Mouse (Mus musculus) stomach, embryonic 16.5 days (tissue): ENCODE measurements at regions not wholly inside any gene's neighbourhood (a gene's known extent, or its start where the extent isn't known, plus 50 kb on each side); places are given as distances from the start of the nearest gene placed in this dataset.
"Not testable (repeated sequence)": the region's sequence is repeated elsewhere in the genome, so short reads cannot be mapped to it uniquely, and the experiment has no call there.

Source experiments
- ATAC-seq: fragments of 200-750 bp; cut with Nextera tagmentation; 2 replicates; pipeline ENCODE4 v1.8.0; 2017; ENCODE audit warnings: moderate number of reproducible peaks, moderate TSS enrichment; ENCODE audit not compliant: insufficient read depth, low FRiP score
- H3K27ac ChIP-seq: fragments of 300-500 bp; sonication (generic); 2 replicates; pipeline ENCODE4 v1.5.1; 2014; ENCODE audit warnings: low read length
- H3K27me3 ChIP-seq: fragments of 300-500 bp; sonication (generic); 2 replicates; pipeline ENCODE4 v1.6.1; 2014; ENCODE audit warnings: low read length, control low read depth, mixed read lengths; ENCODE audit not compliant: control insufficient read depth, insufficient read depth
- H3K36me3 ChIP-seq: fragments of 300-500 bp; sonication (generic); 2 replicates; pipeline ENCODE4 v1.6.1; 2014; ENCODE audit warnings: low read length; ENCODE audit not compliant: control insufficient read depth, insufficient read depth
- H3K4me1 ChIP-seq: fragments of 300-500 bp; sonication (generic); 2 replicates; pipeline ENCODE4 v1.6.1; 2014; ENCODE audit warnings: low read length, control low read depth, mixed read lengths; ENCODE audit not compliant: control insufficient read depth, insufficient read depth
- H3K4me2 ChIP-seq: fragments of 300-500 bp; sonication (generic); 2 replicates; pipeline ENCODE4 v1.6.1; 2014; ENCODE audit warnings: low read depth, low read length, mixed read lengths
- H3K4me3 ChIP-seq: fragments of 300-500 bp; sonication (generic); replicated peaks from 2 replicates; pipeline ENCODE4 v1.5.1; 2014; ENCODE audit warnings: mild to moderate bottlenecking, low read length
- H3K9ac ChIP-seq: fragments of 300-500 bp; sonication (generic); 2 replicates; pipeline ENCODE4 v1.6.1; 2014; ENCODE audit warnings: low read length
- H3K9me3 ChIP-seq: fragments of 300-500 bp; sonication (generic); replicated peaks from 2 replicates; pipeline ENCODE4 v1.6.1; 2016; ENCODE audit warnings: low read length, control low read depth; ENCODE audit not compliant: control insufficient read depth
- WGBS: fragments of 180-500 bp; shearing (Covaris S2); extraction: QIAGEN DNeasy Blood & Tissue Kit; methylation state at CpG from one replicate; pipeline ENCODE4 v1.1.7; 2014; 5-methylcytosine and 5-hydroxymethylcytosine counted together

- no peak overlapping the region for H3K4me2 ChIP-seq
- H3K36me3 ChIP-seq, result no peaks in the 10 kb centered on the region
- ATAC-seq, result no peak
- no peak overlapping the region for H3K27ac ChIP-seq
- no peaks in the 10 kb centered on the region; the same call in 1 of the 2 replicates for H3K4me1 ChIP-seq
- no peak overlapping the region for H3K9ac ChIP-seq
- no peaks in the 10 kb centered on the region; the same call in 1 of the 2 replicates for H3K9me3 ChIP-seq
- WGBS, result 66% methylated on average over 3 of the region's 3 CpGs
- no peaks in the 10 kb centered on the region for H3K27me3 ChIP-seq
- no peak overlapping the region for H3K4me3 ChIP-seq
Observed at GRCm38 (mm10) chr2:128294610-128295009, 168.8 kb downstream of the Bcl2l11 start.

GRCm38 (mm10) chr2:128295018-128295424 lies 169.2 kb downstream of the Bcl2l11 start:
- no peak overlapping the region for H3K9ac ChIP-seq
- no peak overlapping the region for H3K4me2 ChIP-seq
- no peak overlapping the region for H3K27ac ChIP-seq
- WGBS, result 63% methylated on average over 11 of the region's 11 CpGs
- ATAC-seq, result no peak
- no peaks in the 10 kb centered on the region; the same call in 1 of the 2 replicates for H3K9me3 ChIP-seq
- no peak overlapping the region for H3K4me3 ChIP-seq
- no peaks in the 10 kb centered on the region; the same call in 1 of the 2 replicates for H3K4me1 ChIP-seq
- no peaks in the 10 kb centered on the region for H3K36me3 ChIP-seq
- no peaks in the 10 kb centered on the region for H3K27me3 ChIP-seq

- H3K4me3 ChIP-seq, result no peak overlapping the region
- H3K27me3 ChIP-seq, result no peaks in the 10 kb centered on the region
- no peak overlapping the region for H3K27ac ChIP-seq
- no peak overlapping the region for H3K4me2 ChIP-seq
- peaks cover under 1% of the 10 kb centered on the region; the same call in 1 of the 2 replicates for H3K4me1 ChIP-seq
- 55% methylated on average over 3 of the region's 3 CpGs for WGBS
- no peak for ATAC-seq
- H3K9me3 ChIP-seq, result no peaks in the 10 kb centered on the region; the same call in 1 of the 2 replicates
- H3K9ac ChIP-seq, result no peak overlapping the region
- no peaks in the 10 kb centered on the region for H3K36me3 ChIP-seq
Observed at GRCm38 (mm10) chr2:128295726-128296234, 169.9 kb downstream of the Bcl2l11 start.

- H3K9me3 ChIP-seq, H3K4me1 ChIP-seq, H3K9ac ChIP-seq, H3K27ac ChIP-seq, H3K4me3 ChIP-seq, ATAC-seq, H3K27me3 ChIP-seq, H3K36me3 ChIP-seq, H3K4me2 ChIP-seq: not testable (repeated sequence)
- 64% methylated on average over 5 of the region's 5 CpGs for WGBS
Observed at GRCm38 (mm10) chr2:128296423-128296822, 170.6 kb downstream of the Bcl2l11 start.

- H3K27ac ChIP-seq, result no peak overlapping the region
- peak; percentile 24; the same call in 1 of the 2 replicates for ATAC-seq
- H3K4me3 ChIP-seq, result no peak overlapping the region
- 25% methylated on average over 5 of the region's 5 CpGs for WGBS
- no peaks in the 10 kb centered on the region; the same call in 1 of the 2 replicates for H3K9me3 ChIP-seq
- no peaks in the 10 kb centered on the region for H3K27me3 ChIP-seq
- H3K4me2 ChIP-seq, result no peak overlapping the region
- H3K9ac ChIP-seq, result no peak overlapping the region
- H3K4me1 ChIP-seq, result peaks cover 10% of the 10 kb centered on the region; the same call in 1 of the 2 replicates
- no peaks in the 10 kb centered on the region for H3K36me3 ChIP-seq
Observed at GRCm38 (mm10) chr2:128296897-128297296, 171.1 kb downstream of the Bcl2l11 start.

- Histone ChIP-seq H3K4me2 (no peak overlapping the region), H3K9ac (no peak overlapping the region), H3K9me3 (no peaks in the 10 kb centered on the region), H3K36me3 (no peaks in the 10 kb centered on the region), H3K4me3 (no peak overlapping the region), H3K27ac (no peak overlapping the region), H3K27me3 (no peaks in the 10 kb centered on the region), H3K4me1 (peaks cover 12% of the 10 kb centered on the region; the same call in 1 of the 2 replicates)
- 45% methylated on average over 5 of the region's 5 CpGs for WGBS
- ATAC-seq, result no peak
Observed at GRCm38 (mm10) chr2:128297821-128298220, 172.0 kb downstream of the Bcl2l11 start.

GRCm38 (mm10) chr2:128298996-128299395 lies 173.2 kb downstream of the Bcl2l11 start:
- Histone ChIP-seq H3K4me2 (no peak overlapping the region), H3K9me3 (no peaks in the 10 kb centered on the region), H3K4me1 (peaks cover 12% of the 10 kb centered on the region; the same call in 1 of the 2 replicates), H3K27me3 (no peaks in the 10 kb centered on the region), H3K27ac (no peak overlapping the region), H3K4me3 (no peak overlapping the region), H3K9ac (no peak overlapping the region), H3K36me3 (no peaks in the 10 kb centered on the region)
- WGBS, result 65% methylated on average over 8 of the region's 8 CpGs
- ATAC-seq, result no peak

GRCm38 (mm10) chr2:128301709-128302108 lies 175.9 kb downstream of the Bcl2l11 start:
- Histone ChIP-seq H3K27ac (no peak overlapping the region), H3K4me1 (peaks cover 12% of the 10 kb centered on the region; the same call in 1 of the 2 replicates), H3K9me3 (no peaks in the 10 kb centered on the region), H3K9ac (no peak overlapping the region), H3K4me3 (no peak overlapping the region), H3K27me3 (no peaks in the 10 kb centered on the region), H3K36me3 (no peaks in the 10 kb centered on the region), H3K4me2 (peak overlapping the region; percentile 14; the same call in 1 of the 2 replicates)
- ATAC-seq, result peak; percentile 42
- WGBS, result 20% methylated on average over 8 of the region's 8 CpGs

GRCm38 (mm10) chr2:128304063-128304712 lies 178.3 kb downstream of the Bcl2l11 start:
- Histone ChIP-seq H3K4me2 (no peak overlapping the region), H3K4me3 (no peak overlapping the region), H3K4me1 (peaks cover 14% of the 10 kb centered on the region; the same call in 1 of the 2 replicates), H3K27ac (no peak overlapping the region), H3K9me3 (no peaks in the 10 kb centered on the region), H3K27me3 (no peaks in the 10 kb centered on the region), H3K9ac (no peak overlapping the region), H3K36me3 (no peaks in the 10 kb centered on the region)
- WGBS, result 42% methylated on average over 12 of the region's 12 CpGs
- no peak for ATAC-seq
